Mouse (Mus musculus) ovary, postnatal 14 days (tissue): ENCODE results near the gene Gm3424.
"Not testable (repeated sequence)": the region's sequence is repeated elsewhere in the genome, so short reads cannot be mapped to it uniquely, and the experiment has no call there.

ENCODE experiments used
- DNase-seq: peaks from one replicate; pipeline ENCODE4 v3.0.0; 2022; ENCODE audit warnings: low spot score

Gm3424 gene

GRCm38 (mm10) chr14:5830229-5830628, at the start of gene Gm3424:
Gm3424 (minus strand) TSS chr14:5830329.
- DNase-seq, result not testable (repeated sequence)

- DNase-seq, result not testable (repeated sequence)
Observed at GRCm38 (mm10) chr14:5879791-5880190, 49.7 kb upstream of the Gm3424 start.

- DNase-seq, result not testable (repeated sequence)
Observed at GRCm38 (mm10) chr14:5879136-5879535, 49.0 kb upstream of the Gm3424 start.

GRCm38 (mm10) chr14:5855911-5856310, 25.8 kb upstream of the Gm3424 start:
- DNase-seq, result not testable (repeated sequence)

GRCm38 (mm10) chr14:5812699-5813356, 17.3 kb downstream of the Gm3424 start:
- not testable (repeated sequence) for DNase-seq

- not testable (repeated sequence) for DNase-seq
Observed at GRCm38 (mm10) chr14:5807882-5808281, 22.2 kb downstream of the Gm3424 start, which contains the start of gene Gm3383. Gm3383 (minus strand) TSS chr14:5807982.
